Mouse (Mus musculus) urinary bladder, adult 2 months (tissue): ENCODE data around the gene Slc37a1. TPM values are rescaled to one million over a fixed set of nuclear protein-coding genes. Genes with fewer than 3 reads are reported as not detected.
"Not testable (repeated sequence)": the region's sequence is repeated elsewhere in the genome, so short reads cannot be mapped to it uniquely, and the experiment has no call there.

ENCODE experiments used
- DNase-seq: peaks from one replicate; pipeline ENCODE4 v3.0.0; 2022; ENCODE audit warnings: low spot score
- polyA plus RNA-seq: library from polyadenylated mRNA; depleted of rRNA; stranded (reverse); fragments of >200 nt; gene quantifications from 2 replicates; pipeline ENCODE4 v1.2.3, GENCODE M21; 2012

The Slc37a1 gene
- polyA plus RNA-seq, 1 experiment: 11.7 TPM

DNA sequence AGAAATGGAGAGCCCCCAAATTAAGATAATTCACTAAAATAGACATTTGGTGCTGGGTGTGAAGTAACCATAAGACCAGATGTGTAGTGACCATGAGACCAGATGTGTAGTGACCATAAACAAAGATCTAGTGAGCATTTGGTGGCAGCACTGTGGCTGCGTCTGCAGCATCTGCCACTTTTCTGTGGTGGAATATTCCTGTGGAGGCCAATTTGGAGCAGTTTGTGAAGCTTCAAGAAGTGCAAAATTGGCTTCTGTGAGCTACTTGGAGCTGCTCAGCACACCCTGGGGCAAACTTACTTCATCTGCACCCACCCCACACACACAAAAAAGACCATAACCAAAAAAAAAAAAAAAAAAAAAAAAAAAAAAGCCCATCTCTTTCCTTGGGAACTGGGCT lies 18.6 kb upstream of the Slc37a1 start:
- no peak for DNase-seq

DNA sequence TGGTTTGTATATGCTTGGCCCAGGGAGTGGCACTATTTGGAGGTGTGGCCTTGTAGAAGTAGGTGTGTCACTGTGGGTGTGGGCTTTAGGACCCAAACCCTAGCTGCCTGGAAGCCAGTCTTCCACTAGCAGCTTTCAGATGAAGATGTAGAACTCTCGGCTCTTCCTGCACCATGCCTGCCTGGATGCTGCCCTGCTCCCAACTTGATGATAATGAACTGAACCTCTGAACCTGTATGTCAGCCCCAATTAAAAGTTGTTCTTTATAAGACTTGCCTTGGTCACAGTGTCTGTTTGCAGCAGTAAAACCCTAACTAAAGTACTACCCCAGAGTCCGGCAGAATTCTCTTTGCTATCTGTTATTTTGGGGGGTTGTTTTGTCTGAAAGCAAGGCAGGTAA lies 16.8 kb upstream of the Slc37a1 start:
- DNase-seq: no peak

DNA sequence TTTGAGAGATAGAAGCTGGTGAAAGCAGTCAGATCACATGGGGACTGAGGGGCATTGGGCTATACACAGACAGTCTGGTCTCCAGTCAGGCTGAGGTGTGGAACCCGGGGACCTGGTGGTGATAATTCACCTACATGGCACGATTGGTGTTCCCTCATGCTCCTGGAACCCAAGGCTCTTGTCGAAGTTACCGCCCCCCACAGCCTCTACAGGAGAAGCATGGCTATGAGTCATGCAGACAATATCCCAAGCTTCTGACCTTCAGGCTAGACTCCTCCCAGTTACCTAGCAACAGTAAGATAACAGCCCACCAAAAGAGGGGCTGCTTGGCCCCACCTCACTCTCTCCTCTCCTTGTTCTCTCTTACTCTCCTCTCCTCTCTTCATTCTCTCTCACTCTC lies 16.3 kb upstream of the Slc37a1 start:
- DNase-seq: no peak

DNA sequence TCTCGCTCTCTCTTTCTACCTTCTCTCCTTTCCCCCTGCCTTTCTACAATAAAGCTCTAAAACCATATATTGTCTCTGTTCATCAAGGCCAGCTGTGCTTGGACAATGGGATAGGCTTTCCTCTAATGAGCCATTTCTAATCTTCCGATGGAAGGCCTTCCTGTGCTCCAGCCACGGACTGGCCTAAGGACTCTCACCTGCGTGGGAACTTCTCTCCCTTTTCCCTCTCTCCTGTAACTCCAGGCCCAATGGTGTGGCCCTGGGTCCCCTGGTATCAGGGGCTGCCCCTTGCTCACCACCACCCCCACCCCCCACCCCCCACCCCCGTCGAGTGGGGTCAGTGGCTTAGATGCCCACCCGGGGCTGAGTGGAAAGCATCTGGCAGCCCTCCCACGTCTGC lies 15.9 kb upstream of the Slc37a1 start:
- not testable (repeated sequence) for DNase-seq

DNA sequence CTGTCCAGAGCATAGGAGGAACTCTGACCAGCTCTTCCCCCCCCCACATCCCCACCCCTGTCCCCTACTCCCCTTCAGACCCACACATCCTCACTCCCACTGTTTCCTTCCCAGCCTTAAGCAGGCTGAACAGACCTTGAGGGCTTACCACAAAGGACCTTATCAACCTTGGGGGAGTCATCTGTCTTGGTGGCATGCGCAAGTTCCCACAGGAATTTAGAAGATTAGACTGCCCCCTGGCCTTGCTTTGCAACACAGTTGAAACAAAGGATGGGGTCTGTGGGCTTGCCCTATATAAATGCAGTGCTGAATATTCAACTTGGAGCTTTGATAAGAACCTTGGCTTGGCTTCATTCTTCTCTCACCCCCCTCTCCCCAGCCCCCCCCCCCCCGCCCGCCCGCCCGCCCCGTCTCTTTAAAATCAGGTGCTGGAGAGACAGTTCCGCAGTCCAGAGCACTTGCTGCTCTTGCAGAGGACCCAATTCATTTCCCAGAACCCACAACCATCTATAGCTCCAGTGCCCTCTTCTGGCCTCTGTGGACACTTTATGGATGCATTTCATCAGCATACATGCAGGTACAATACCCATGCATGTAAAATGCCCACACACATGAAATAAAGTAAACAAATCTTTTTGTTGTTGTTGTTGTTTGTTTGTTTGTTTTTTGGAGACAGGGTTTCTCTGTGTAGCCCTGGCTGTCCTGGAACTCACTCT lies 15.3 kb upstream of the Slc37a1 start:
- no peak for DNase-seq

DNA sequence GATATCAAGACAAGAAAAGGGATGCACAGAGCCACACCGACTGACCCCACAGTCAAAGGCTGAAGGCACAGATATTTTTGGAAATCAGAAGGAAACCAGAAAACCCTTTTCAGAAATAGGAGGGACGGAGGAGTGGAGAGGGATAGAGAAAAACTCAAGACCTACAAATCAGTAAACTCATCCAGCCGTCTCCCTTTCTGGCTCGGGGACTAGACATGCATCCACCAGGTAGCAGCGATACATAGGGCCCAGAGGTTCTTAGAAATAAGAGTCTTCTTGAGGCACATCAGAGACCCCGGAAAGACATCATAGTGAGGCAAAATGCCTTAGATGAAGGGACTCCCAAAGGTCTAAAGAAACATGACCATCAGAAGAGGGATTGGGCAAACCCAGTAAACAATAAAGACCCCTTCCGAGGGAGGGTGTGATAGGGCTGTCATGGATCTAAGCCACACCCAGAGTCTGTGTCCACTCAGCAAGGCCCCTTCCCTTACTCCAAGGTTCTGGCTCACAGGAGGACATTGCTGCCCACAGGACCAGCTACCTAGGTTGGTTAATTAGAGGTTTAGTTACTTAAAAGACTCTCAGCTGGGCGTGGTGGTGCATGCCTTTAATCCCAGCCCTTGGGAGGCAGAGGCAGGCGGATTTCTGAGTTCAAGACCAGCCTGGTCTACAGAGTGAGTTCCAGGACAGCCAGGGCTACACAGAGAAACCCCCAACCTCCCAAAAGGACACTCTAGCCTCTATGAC lies 14.0 kb upstream of the Slc37a1 start:
- DNase-seq: peak; percentile 14

DNA sequence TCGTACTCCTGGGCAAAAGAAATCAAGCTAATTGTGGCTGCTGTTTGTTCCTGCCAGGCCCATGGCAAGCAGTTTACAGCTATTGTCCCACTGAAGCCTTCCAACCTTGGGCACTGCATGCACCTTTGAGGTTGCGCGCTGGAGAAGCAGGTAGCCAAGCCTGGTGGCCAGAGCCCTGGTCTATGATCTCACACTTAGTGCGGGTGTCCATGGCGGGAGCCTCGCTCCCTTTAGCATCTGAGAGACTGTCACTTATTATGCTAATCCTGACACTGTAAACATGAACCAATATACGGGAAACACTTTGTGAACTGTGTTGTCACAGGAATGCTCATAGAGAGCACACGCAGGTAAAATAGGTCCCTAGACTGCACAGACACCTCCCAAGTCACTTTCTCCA lies 13.0 kb upstream of the Slc37a1 start:
- DNase-seq: no peak

DNA sequence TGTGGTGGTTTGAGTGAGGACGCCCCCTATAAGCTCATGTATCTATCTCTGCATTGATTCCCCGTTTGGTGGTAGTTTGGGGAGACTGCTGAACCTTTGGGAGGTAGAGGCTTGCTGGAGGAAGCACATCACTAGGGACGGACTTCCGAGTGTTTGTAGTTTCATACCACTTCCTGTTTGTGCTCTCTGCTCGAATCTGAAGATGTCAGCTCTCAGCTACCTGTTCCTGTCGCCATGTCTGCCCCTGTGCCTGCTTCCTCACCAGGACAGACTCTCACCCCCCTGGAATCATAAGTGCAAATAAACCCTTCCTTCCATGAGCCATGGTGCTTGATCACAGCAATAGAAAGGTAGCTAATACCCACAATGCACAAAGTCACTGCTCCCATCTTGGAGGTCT lies 11.4 kb upstream of the Slc37a1 start:
- DNase-seq: no peak

DNA sequence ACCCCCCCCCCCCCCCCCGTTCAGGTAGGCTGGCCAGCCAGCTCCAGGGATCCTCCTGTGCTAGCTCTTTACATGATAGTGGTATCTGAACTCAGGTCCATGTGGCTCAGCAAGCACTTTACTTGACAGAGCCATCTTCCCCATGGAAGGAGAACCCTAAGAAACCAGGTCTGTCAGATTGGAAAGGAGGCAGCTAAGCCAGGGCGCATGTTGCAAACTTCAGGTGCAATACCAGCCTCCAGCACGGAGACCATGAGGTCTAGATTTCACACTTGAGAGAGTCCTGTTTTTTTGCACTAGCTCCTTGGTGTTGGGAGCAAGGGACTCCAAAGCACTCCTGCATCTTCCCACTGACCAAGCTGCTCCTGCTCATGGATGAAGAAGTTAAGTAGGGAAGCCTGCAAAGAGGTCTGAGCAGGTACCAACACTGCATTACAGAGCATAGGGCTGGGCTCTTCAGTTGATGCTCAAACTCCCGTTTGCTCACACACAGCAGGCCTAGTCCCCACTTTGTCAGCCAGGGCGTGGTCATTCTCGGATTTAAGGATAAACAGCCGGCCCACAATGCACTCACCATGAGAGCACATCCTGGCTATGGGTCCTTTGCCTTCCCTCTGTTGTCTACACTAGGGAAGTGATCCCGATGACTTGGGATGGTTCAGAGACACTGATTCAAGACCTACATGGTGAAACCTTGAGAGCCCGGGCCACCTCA lies 10.2 kb upstream of the Slc37a1 start:
- no peak for DNase-seq

DNA sequence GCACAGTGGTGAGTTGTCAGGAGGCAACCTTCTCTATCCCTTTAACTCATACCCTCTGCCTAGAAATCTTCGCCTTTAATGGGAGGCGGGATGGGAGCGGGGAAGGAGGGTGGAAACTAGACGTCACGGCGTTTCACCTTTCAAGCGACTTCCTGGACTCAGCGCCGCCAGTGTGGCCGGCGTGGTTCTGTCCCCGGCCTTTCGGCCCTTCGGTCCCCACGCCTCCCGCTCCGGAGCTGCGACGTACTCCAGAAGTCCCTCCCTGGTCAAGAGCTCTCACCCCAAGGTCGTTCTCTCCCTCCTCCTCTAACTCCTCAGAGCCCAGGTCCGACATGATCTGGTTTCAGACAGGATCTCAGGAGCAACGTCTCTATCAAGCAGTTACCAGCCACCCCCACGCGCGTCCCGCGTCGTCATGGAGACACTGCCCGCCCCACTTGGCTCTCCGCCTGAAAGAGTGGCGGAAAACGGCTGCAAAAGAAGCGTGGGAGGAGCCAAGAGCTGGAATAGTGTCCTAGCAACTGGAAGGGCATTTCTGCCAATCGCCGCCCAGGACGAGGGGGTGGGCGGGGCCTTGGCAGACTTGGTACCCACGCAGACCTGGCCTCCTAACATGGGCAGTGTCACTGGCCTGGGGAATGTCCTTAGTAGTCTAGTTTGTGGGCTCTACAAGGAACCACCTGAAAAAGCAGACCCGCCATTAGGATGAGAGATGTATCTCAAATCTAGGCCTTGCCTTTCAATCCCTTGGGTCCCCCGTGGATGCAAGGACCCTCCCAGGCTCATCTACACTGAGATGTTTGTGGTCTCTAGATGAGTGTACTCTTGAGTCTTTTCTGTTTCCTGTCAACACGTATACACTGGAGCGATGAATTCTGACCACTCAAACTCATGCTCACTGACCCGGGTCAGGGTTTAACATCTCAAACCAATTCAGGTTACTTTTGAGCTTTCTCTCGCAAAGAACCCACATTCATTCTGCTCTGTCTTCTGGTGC lies 9.4 kb upstream of the Slc37a1 start, which contains the start of gene Rsph1:
TSS of gene Rsph1 (minus strand) at position 462 of the 997 bp plus-strand sequence.
- peak; percentile 100 for DNase-seq

DNA sequence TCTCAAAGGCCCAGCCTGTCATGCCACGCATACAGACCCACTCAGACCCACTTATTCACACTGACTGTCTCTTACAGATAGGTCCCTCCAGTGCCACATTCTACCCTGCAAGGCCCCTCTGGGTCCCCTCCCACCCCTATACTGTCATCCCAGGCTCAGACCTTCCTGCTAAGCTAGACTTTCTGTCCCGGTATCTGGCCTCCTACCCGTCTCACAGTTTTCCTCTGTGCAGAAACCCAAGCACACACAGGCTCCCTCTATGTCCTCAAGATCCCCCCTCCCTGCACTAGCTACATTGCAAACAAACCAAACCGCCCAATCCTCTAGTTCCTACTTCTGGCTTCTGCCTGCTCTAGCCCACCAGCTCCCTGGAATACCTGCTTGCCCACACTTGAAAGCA lies 8.7 kb upstream of the Slc37a1 start:
- peak; percentile 18 for DNase-seq

DNA sequence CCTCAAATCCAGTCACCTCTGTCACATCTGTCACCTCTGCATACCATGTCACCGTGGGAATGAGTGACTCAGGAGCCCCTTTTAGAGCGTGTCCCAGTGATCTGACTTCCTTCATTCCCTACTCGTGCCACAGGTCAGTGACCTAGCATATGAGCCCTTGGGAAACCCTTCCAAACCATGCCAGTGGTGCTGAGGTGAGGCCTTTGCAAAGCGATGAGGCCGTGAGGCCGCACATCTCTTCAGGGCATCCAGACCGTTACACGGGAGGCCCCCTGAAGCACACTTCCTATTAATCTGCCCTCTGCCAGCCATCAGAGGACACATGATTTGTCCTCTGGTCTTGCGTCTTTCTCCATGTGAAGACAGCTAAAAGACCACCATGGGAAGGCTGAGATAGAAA lies 7.1 kb upstream of the Slc37a1 start:
- DNase-seq: no peak

DNA sequence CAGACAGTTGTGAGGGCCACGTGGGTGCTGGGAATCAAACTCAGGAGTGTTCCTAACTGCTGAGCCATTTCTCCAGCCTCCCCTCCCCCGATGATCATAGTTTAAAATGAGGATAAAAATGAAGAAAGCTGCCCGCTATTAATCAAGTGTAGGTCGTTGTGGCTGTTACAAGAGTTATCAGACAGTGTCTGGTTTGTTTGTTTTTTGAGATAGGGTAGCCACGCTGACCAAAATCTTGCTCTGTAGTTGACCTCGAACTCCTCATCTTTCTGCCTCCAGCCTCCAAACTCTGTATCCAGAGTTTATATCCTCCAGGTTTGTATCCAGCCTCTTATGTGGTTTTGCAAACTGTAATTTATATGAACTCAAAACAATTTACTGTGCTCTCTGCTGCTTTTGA lies 6.3 kb upstream of the Slc37a1 start:
- DNase-seq: no peak

DNA sequence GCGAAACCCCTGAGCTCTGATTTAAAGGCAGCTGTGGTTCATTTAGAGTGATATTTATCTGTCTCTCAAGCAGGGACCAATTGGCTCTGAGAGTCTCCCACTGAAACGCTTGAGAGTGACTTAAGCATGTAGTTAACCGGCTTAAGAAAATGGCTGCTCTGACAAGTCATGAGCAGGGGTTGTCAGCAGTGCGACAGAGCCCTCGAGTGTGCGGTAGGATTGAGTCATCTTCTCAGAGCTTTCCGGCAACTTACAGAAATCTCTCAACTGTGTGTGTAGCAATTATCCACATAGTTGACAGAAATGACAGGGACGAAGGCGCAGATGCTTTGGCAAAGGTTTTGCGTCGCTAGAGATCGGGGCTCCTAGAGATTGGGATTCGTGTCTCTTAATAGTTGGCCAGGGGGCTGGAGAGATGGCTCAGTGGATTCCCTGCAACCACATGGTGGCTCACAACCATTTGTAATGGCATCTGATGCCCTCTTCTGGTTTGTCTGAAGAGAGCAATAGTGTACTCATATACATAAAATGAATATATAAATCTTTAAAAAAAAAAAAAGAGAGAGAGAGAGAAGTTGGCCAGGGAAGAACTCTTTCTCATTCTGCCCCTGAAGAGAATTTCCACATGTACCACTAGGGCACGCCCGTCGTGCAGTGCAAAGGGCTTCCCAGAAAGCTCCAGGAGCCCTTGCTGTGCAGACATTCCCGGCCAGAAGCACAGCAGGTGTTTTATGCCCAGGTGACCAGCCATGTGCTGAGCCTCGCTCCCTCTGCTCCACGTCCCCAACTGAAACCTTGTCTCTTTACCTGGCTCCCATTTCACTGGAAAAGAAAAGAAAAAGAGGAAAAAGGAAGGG lies 4.5 kb upstream of the Slc37a1 start:
- no peak for DNase-seq

DNA sequence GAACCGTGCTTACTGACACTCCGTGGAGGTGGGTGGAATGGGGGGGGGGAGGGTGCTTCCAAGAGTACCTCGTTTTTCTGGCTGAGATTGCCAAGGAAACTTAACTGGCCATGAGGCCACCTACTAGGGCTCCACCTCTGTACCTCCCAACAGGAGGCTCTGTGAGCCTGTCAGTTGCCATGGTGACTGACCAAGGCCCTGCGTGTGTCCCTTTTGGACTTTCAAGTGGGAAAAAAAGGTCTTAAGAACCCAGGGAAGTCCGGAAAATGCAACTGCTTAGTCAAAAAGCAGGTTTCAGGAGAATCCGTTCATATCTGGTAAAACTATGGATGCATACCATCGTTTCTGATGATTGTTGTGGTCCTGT lies 3.9 kb upstream of the Slc37a1 start:
- DNase-seq: no peak

DNA sequence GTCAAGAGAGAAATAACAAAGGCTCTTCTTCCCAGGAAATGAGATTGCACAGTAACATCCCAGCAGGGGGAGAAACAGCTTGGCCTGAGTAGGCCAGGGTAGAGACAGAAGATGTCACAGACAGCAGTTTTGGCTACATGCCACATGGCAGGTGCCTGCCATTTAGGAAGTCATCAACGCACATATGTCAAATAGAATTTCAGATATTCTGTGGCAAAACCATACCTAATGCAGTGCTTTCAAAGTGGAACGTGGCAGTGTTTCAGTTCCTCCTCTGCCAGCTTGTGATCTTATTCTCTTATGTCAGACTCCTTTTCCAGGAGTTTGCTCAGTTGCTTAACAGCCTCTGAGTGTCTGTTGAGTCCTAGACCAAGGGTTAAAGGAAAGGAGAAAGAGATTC lies 725 bp upstream of the Slc37a1 start:
- no peak for DNase-seq

DNA sequence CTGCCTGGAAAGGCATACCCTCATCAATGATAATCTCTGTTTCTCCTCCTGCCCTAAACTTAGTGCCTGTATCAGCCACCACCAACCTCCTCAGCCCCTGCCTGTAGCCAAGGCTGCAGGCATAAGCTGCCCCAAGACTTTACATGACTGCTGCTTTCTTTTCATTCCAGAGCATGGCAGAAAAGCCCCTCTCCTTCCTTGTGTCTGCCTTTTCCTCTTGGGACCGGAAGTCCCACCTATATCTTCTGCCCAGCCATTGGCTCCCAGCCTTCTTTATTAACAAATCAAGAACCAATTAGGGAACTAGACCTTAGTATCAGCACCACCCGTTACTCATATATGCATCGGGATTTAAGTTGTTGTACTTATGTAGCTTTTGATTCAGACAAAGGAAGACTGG lies 624 bp downstream of the Slc37a1 start:
- no peak for DNase-seq

DNA sequence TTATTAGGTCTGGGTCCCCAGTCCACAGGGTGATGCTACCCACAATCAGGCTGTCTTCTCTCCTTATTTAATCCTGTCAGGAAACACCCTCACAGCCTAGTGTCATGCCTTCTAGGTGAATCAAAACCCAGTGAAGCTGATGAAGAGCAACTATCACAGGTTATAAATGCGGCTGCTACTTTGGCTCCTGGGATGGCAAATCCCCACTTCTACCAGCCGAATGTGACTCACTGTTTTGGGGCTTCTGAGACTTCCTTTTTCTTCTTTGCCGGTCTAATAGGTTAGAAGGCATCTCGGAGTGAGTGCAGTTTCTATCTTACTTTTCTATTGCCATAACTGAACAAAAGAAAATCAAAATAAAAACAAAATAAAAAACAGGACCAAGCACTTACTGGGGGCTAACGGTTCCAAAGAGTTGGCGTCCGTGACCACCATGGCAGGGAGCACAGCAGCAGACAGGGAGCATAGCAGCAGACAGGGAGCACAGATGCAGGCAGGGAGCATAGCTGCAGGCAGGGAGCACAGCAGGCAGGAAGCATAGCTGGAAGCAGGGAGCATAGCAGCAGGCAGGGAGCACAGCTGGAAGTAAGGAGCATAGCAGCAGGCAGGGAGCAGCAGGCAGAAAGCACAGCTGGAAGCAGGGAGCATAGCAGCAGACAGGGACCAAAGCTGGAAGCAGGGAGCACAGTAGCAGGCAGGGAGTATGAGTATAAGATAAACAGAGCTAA lies 2.6 kb downstream of the Slc37a1 start:
- no peak for DNase-seq

DNA sequence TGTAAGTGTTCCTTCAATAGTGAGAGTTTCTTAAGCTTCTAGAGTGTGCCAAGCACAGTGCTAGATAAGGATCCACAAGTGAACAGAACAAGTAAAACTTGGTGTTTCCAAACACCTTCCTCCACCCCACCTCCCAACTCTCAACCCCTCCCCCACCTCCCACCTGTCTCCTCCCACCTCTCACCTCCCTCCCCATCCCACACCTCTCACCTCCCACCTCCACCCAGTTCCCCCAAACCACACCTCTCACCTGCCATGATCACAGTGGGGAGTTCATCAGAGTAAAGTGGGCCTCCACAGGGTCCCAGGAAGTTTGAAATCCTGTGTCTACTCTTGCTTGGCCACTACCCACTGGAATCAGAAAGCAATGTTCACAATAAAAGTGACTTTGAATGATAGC lies 3.7 kb downstream of the Slc37a1 start:
- no peak for DNase-seq

DNA sequence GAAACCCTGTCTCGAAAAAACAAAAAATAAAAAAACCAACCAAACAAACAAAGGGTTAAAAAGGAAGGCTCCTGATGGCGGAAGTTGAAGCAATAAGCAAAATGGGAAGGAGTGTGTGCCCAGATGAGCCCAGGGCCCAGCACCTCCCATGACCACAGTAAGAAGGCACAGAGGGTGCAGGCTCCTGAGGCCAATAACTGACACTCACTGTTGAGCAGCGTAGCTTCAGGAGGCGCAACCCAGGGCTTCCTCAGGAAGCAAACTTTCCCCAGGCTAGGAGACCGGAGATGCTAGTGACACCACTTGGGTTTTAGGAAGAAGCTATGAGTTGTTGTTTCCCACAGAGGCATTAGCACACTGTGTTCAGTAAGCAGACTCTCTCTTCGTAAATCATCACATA lies 4.3 kb downstream of the Slc37a1 start:
- no peak for DNase-seq
